Mouse (Mus musculus): ENCODE results near the gene Arhgef7.
"Not testable (repeated sequence)": the region's sequence is repeated elsewhere in the genome, so short reads cannot be mapped to it uniquely, and the experiment has no call there.

Gene Arhgef7

DNA sequence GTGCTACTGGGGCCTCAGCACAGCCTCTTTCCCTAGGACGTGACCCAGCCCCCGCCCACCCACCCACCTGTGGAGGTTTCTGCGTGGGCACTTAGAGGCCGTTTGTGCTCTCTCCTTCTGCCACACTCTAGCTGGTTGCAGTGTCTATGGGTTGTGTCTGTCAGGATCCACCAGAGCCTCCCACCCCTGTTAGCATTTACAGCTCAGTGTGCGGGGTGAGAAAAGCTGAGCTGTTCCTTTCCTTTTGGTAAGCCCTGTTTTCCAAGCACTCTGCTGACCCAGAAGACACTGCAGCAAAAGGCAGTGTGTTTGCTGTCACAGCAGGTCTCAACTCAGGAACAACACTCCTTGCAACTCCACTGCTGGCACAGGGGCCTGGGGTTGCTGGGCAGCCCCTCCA is 106.7 kb downstream of the Arhgef7 start:
- no peak for DNase-seq (ENCODE audit: low read depth, low spot score)

DNA sequence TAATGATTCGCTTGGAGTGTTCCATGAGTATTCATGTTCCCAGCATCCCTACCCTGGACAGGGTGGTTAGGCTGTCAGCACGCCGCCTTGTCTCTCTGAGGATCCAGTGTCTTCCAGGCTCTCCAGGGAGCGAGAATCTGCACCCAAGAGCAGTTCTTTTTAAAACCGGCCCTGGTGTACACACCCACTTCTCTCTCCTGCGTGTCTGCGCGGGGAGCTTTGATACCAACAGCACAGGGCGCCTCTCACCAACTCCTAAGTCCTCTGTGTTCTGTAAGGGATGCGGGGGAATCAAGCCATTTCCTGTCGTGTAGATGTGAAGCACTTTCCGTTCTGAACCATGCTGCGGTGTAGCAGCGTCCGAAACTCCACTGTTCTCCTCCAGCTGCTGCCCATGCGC is 107.2 kb downstream of the Arhgef7 start:
- no peak for DNase-seq (ENCODE audit: low read depth, low spot score)

GRCm38 (mm10) chr8:11840174-11840573 is 112.7 kb downstream of the Arhgef7 start, which contains the start of gene Tex29:
TSS of gene Tex29 (plus strand) at chr8:11840474.
- DNase-seq (ENCODE audit: low read depth, low spot score): no peak

DNA sequence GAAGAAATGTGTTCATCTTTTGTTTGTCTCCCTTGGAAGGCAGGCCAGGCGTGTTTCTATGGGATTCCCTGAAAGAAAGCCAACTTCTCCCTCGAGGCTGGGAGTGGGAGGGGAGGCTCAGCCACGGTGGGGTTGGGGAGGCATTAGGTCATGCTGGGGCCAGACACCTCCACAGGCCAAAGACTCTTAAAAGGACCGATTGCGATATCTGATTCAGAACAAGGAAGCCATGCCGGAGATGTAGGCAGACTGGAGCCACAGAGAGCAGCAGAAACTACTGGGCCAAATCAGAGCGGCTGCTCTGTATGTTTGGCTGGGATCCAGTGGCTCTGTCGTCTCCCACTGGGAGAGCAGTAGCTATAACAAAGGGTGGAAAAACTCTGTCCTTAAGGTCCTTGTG is 114.0 kb downstream of the Arhgef7 start:
- DNase-seq (ENCODE audit: low read depth, low spot score): no peak

DNA sequence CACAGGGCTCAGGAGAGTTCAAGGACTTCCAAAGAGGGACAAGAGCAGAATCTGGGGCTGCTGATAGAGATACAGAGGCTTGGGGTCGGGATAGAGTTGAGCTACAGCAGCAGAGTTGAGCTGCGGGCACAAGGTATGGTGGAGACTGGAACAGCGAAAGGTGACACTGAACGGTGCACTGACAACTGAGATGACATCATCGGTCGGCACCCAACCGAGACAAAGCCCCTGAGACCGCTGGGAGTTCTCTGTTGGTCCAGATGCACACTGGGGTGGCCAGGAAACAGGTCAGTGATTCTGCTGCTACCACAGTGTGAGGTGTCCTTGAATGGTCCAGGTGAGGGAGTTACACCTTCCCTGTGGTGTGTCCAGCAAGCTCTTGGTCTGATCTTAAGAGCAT is 115.2 kb downstream of the Arhgef7 start:
- no peak for DNase-seq (ENCODE audit: low read depth, low spot score)

GRCm38 (mm10) chr8:11843677-11844315 is 116.3 kb downstream of the Arhgef7 start:
- no peak for DNase-seq (ENCODE audit: low read depth, low spot score)

GRCm38 (mm10) chr8:11844316-11844685 is 116.8 kb downstream of the Arhgef7 start:
- DNase-seq (ENCODE audit: low read depth, low spot score): no peak

GRCm38 (mm10) chr8:11846807-11847206 is 119.3 kb downstream of the Arhgef7 start:
- no peak for DNase-seq (ENCODE audit: low read depth, low spot score)

- DNase-seq (ENCODE audit: low read depth, low spot score): no peak
These were observed 140.3 kb downstream of the Arhgef7 start for GRCm38 (mm10) chr8:11867832-11868231.

- not testable (repeated sequence) for DNase-seq (ENCODE audit: low read depth, low spot score)
These were observed 146.7 kb downstream of the Arhgef7 start for GRCm38 (mm10) chr8:11874227-11874626.

DNA sequence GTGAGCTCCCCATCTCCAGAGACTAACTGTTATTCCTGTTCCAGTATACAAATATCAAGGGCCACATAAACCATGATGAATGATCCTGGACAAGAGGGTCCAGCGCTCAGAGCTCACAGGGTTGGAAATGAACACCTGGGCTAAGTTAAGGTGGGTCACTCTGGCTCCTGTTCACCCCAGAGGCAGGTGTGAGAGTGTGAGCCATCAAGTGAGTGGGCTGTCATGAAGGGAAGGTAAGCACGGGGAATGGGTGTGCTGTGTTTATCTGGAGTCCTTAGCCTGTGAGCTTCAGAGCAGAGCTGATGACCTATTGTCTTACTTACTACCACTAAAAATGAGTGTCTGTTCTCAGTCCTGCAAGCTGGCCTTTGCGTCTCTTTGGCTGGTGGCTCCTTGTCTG is 157.1 kb downstream of the Arhgef7 start:
- no peak for DNase-seq (ENCODE audit: low read depth, low spot score)
